Mouse (Mus musculus) effector memory CD4-positive, alpha-beta T cell, adult 7 months (primary cell): ENCODE results near the gene Sv2b. TPM values are rescaled to one million over a fixed set of nuclear protein-coding genes. Genes with fewer than 3 reads are reported as not detected.

Experiments
- polyA plus RNA-seq: library from polyadenylated mRNA; unstranded; fragments of 100-300 nt; shearing (Covaris generic); gene quantifications from one replicate; pipeline ENCODE4 v1.2.1, GENCODE M21; 2017

Gene Sv2b
- 0.43 TPM for polyA plus RNA-seq

GRCm38 (mm10) chr7:75308457-75309312 lies at the start of gene Sv2b:
Gene Sv2b, minus strand, starts transcription at chr7:75309262.

Other genes starting within 250 kb of the Sv2b start
- gene Akap13, start 146.3 kb upstream of the Sv2b start, polyA plus RNA-seq = 506 TPM